Mouse (Mus musculus) midbrain, postnatal 0 days (tissue): ENCODE measurements around the gene Ndufs8. TPM values are rescaled to one million over a fixed set of nuclear protein-coding genes. Genes with fewer than 3 reads are reported as not detected.

ENCODE experiments used
- ATAC-seq: fragments of 200-750 bp; cut with Nextera tagmentation; 2 replicates; pipeline ENCODE4 v1.8.0; 2017; ENCODE audit warnings: moderate number of reproducible peaks, mild to moderate bottlenecking, moderate TSS enrichment, moderate library complexity; ENCODE audit not compliant: low FRiP score
- DNase-seq: peaks from one replicate; pipeline ENCODE4 v3.0.0-alpha.2; 2015; ENCODE audit warnings: low spot score
- H3K27ac ChIP-seq: fragments of 300-500 bp; sonication (generic); 2 replicates; pipeline ENCODE4 v1.5.1; 2014; ENCODE audit warnings: low read depth, mild to moderate bottlenecking, low read length, mixed read lengths
- H3K27me3 ChIP-seq: fragments of 300-500 bp; sonication (generic); 2 replicates; pipeline ENCODE4 v1.6.1; 2014; ENCODE audit warnings: low read length, control low read depth, mixed read lengths; ENCODE audit not compliant: insufficient read depth
- H3K36me3 ChIP-seq: fragments of 300-500 bp; sonication (generic); 2 replicates; pipeline ENCODE4 v1.6.1; 2014; ENCODE audit warnings: low read length, control low read depth, mixed read lengths; ENCODE audit not compliant: insufficient read depth
- H3K4me1 ChIP-seq: fragments of 300-500 bp; sonication (generic); 2 replicates; pipeline ENCODE4 v1.6.1; 2014; ENCODE audit warnings: mild to moderate bottlenecking, control low read depth, antibody characterized with exemption, low read length, mixed read lengths; ENCODE audit not compliant: insufficient read depth
- H3K4me2 ChIP-seq: fragments of 300-500 bp; sonication (generic); 2 replicates; pipeline ENCODE4 v1.6.1; 2014; ENCODE audit warnings: low read depth, mild to moderate bottlenecking, low read length, mixed read lengths; ENCODE audit not compliant: poor library complexity, severe bottlenecking
- H3K4me3 ChIP-seq: fragments of 300-500 bp; sonication (generic); 2 replicates; pipeline ENCODE4 v1.5.1; 2014; ENCODE audit warnings: low read depth, mild to moderate bottlenecking, low read length, moderate library complexity
- H3K9ac ChIP-seq: fragments of 300-500 bp; sonication (generic); replicated peaks from 2 replicates; pipeline ENCODE4 v1.6.1; 2014; ENCODE audit warnings: mild to moderate bottlenecking, low read length, moderate library complexity, mixed read lengths; ENCODE audit not compliant: poor library complexity, severe bottlenecking
- H3K9me3 ChIP-seq: fragments of 300-500 bp; sonication (generic); 2 replicates; pipeline ENCODE4 v1.6.1; 2016; ENCODE audit warnings: low read length, control low read depth
- CTCF ChIP-seq: IDR thresholded peaks from 2 replicates; pipeline ENCODE4 v1.5.1; 2016; ENCODE audit warnings: antibody characterized with exemption, mild to moderate bottlenecking
- WGBS: fragments of 180-500 bp; shearing (Covaris S2); extraction: QIAGEN DNeasy Blood & Tissue Kit; methylation state at CpG from one replicate; pipeline ENCODE4 v1.1.7; 2014; 5-methylcytosine and 5-hydroxymethylcytosine counted together
- polyA plus RNA-seq: library from polyadenylated mRNA; unstranded; fragments of >200 nt; fragmentation: Nextera tagmentation; extraction: Ambion mirVana; gene quantifications from 2 replicates; pipeline ENCODE4 v1.2.1, GENCODE M21; 2015
- total RNA-seq: library from RNA; depleted of rRNA; stranded (reverse); fragments of >200 nt; gene quantifications from 2 replicates; pipeline ENCODE4 v1.2.3, GENCODE M21; 2014

Ndufs8 gene
- total and polyA plus RNA-seq, 2 experiments from 2014 or later = 197 to 292 TPM

DNA sequence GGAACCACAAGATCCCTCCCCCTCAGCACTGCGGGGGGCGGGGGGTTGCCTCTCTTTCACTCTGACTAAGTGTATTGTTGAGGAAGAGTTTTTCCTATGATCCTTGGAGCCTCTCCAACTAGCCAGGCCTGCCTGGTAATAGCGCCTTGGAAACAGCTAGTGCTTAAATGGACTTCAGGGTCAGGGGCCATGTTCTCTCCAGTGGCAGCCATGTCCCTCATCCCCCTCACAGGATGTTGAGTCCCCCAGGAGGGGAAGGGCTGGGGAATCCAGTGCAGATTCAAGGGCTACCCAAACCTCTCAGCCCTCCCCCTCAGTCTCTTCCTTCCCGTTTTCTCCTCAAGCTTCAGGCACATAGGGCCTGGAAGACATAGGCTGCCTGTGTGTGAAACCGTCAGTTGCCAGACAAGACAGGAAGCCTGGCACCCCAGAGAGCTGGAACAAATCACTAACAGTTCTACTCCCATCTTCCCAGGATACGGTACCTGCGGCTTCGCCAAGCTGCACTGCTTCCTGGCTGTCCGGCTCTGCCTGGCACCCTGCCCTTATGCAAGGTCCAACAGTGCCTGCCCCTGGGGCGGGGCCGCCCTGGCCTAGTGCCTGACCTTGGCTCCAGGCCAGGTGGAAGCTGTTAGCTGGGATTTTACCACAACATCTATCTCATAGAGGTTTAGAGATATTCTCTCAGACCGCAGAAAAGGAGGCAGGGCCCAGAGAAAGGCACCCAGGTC lies 16.8 kb upstream of the Ndufs8 start, which contains the start of gene Aldh3b1:
Gene Aldh3b1 (minus strand): TSS at position 598 of the 731 bp plus-strand sequence.
- Histone ChIP-seq H3K9me3 (no peaks in the 10 kb centered on the region), H3K36me3 (no peaks in the 10 kb centered on the region), H3K4me3 (no peak within 1 kb of the TSS), H3K4me2 (no peak within 1 kb of the TSS), H3K27me3 (no peaks in the 10 kb centered on the region), H3K27ac (peak within 1 kb of the TSS; percentile 55; the same call in 1 of the 2 replicates), H3K4me1 (0 out of 2 replicates have a peak, but pooled peaks cover 3% of the 10 kb centered on the region), H3K9ac (no peak within 1 kb of the TSS)
- DNase-seq (peak; percentile 86), ATAC-seq (peak; percentile 50)
- 40% methylated on average over 12 of the region's 12 CpGs for WGBS
- TF ChIP-seq CTCF = no peak

DNA sequence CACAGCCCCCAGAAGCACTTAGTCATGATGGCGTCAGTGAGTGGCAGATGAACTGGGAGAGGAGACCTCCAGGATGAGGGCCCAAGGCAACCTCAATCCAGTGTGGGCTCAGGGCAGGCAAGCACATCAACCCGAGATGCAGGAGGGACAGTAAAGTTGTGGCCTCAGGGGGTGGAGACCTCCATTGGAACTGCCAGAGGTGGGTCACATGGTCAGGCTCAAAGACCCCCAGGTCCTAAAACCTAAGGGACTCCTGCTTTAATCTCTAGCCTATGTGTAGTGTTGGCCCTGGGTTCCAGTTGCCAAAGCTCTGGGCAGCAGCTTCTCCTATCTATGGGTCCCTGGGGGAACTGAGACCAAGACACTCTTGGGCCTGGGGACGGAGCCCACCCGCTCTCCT lies 16.2 kb upstream of the Ndufs8 start:
- H3K27me3 ChIP-seq = no peaks in the 10 kb centered on the region
- no peak; the same call in 1 of the 2 replicates for ATAC-seq
- no peak overlapping the region for H3K4me2 ChIP-seq
- DNase-seq = no peak
- TF ChIP-seq CTCF = no peak
- H3K27ac ChIP-seq = no peak overlapping the region
- 74% methylated on average over 4 of the region's 4 CpGs for WGBS
- no peak overlapping the region for H3K9ac ChIP-seq
- H3K4me1 ChIP-seq = 0 out of 2 replicates have a peak, but pooled peaks cover 3% of the 10 kb centered on the region
- H3K9me3 ChIP-seq = no peaks in the 10 kb centered on the region
- no peak overlapping the region for H3K4me3 ChIP-seq
- no peaks in the 10 kb centered on the region for H3K36me3 ChIP-seq

DNA sequence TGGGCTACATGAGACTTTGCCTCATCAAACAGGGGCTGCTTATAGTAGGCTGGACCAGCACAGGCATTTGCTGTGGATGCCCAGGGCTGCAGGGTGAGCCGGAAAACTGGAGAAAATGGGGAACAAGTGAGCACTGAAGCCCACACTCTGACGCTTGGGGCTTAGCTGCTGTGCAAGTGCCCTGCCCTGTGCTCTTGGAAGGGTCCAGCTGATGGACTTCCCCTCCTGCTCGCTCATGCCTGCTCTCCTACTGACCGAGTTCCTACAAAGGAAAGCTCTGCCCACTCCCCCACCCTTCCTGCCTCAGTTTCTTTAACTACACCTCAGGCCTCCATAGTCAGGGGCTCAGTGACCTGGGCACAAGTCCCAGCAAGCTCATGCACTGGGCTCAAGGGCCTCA lies 15.4 kb upstream of the Ndufs8 start:
- Histone ChIP-seq H3K4me3 (no peak overlapping the region), H3K9ac (no peak overlapping the region), H3K36me3 (no peaks in the 10 kb centered on the region), H3K9me3 (no peaks in the 10 kb centered on the region), H3K27ac (no peak overlapping the region), H3K27me3 (no peaks in the 10 kb centered on the region), H3K4me1 (0 out of 2 replicates have a peak, but pooled peaks cover 3% of the 10 kb centered on the region), H3K4me2 (no peak overlapping the region)
- no peak for TF ChIP-seq CTCF
- DNase-seq (no peak), ATAC-seq (no peak)
- 89% methylated on average over 4 of the region's 4 CpGs for WGBS

DNA sequence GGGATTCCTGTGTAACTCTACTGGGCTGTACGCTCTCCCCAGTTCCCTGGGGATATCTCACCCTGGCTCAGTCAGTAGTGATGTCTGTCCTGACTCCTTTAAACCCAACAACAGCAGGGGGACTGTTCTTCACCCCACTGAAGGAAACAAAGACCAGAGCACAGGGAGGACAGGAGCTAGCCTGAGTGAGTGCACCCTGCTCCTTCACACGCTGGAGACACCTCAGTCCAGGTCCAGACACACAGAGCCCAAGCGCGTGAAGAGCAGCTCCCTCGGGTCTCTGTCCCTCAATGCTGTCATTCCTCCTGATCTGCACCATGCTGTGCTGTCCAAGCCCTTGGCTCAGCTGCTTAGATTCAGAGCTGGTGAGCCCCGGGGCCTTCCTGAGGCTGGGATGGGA lies 14.1 kb upstream of the Ndufs8 start:
- Histone ChIP-seq H3K27me3 (no peaks in the 10 kb centered on the region), H3K4me2 (no peak overlapping the region), H3K4me1 (0 out of 2 replicates have a peak, but pooled peaks cover 3% of the 10 kb centered on the region), H3K36me3 (no peaks in the 10 kb centered on the region), H3K9me3 (no peaks in the 10 kb centered on the region), H3K27ac (no peak overlapping the region), H3K4me3 (no peak overlapping the region), H3K9ac (no peak overlapping the region)
- no peak for DNase-seq
- no peak for TF ChIP-seq CTCF
- 67% methylated on average over 6 of the region's 6 CpGs for WGBS
- ATAC-seq = no peak

DNA sequence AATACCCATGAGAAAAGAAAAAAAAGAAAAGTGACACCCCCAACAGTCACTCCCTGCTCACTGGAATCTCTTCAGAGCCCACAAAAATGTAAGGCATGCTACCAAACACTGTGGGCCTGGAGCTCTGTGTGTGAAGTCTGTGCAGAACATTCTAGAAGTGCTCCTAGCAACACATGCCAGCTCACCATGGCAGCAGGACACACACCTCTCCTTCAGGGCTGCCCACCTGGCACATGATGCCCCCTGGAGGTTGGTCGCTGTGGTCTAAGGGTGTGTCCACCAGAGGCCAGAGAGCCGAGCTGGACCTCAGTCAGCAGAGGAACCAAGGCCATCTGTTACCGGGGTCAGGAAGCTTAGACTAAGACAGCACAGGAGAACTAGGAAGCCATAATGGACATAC lies 13.7 kb upstream of the Ndufs8 start:
- Histone ChIP-seq H3K4me2 (no peak overlapping the region), H3K4me3 (no peak overlapping the region), H3K36me3 (no peaks in the 10 kb centered on the region), H3K9me3 (no peaks in the 10 kb centered on the region), H3K4me1 (0 out of 2 replicates have a peak, but pooled peaks cover 3% of the 10 kb centered on the region), H3K9ac (no peak overlapping the region), H3K27ac (no peak overlapping the region), H3K27me3 (no peaks in the 10 kb centered on the region)
- ATAC-seq (no peak), DNase-seq (no peak)
- 68% methylated on average over 3 of the region's 3 CpGs for WGBS
- peak; percentile 14; the same call in 1 of the 2 replicates for TF ChIP-seq CTCF

DNA sequence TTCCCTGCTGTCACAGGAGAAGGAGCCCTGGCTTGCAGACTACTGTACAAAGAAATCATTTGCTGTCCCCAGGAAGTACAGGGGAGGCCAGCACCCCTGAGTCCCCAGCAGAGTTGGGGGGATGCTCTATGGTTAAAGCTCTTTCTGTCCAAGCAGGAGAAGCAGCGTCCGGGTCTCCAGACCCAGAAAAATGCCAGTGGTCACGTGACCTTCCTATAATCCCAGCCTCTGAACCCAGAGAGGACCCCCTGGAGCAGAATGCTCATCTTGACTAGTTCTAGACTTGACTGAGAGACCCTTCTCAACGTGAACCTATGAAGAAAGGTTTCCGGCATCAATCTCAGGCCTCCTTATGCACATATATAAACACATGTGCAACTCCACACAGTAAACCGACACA lies 13.3 kb upstream of the Ndufs8 start:
- Histone ChIP-seq H3K4me1 (0 out of 2 replicates have a peak, but pooled peaks cover 3% of the 10 kb centered on the region), H3K4me3 (no peak overlapping the region), H3K36me3 (no peaks in the 10 kb centered on the region), H3K4me2 (no peak overlapping the region), H3K27ac (no peak overlapping the region), H3K9me3 (no peaks in the 10 kb centered on the region), H3K27me3 (no peaks in the 10 kb centered on the region), H3K9ac (no peak overlapping the region)
- no peak for DNase-seq
- TF ChIP-seq CTCF = no peak
- WGBS = 76% methylated on average over 6 of the region's 6 CpGs
- no peak for ATAC-seq
